Mouse (Mus musculus): ENCODE results near the gene Acp5.
"Not testable (repeated sequence)": the region's sequence is repeated elsewhere in the genome, so short reads cannot be mapped to it uniquely, and the experiment has no call there.

Gene Acp5

GRCm38 (mm10) chr9:22135644-22136390 is at the start of gene Acp5:
Gene Acp5 (minus strand): TSS chr9:22135711.
- peak; percentile 83 for DNase-seq (ENCODE audit: low read depth)

GRCm38 (mm10) chr9:22172318-22172717 is 36.8 kb upstream of the Acp5 start:
- DNase-seq (ENCODE audit: low read depth): no peak

GRCm38 (mm10) chr9:22169327-22169726 is 33.8 kb upstream of the Acp5 start:
- no peak for DNase-seq (ENCODE audit: low read depth)

GRCm38 (mm10) chr9:22167751-22168150 is 32.2 kb upstream of the Acp5 start:
- DNase-seq (ENCODE audit: low read depth): no peak

- no peak for DNase-seq (ENCODE audit: low read depth)
These were observed 31.2 kb upstream of the Acp5 start for GRCm38 (mm10) chr9:22166686-22167085.

GRCm38 (mm10) chr9:22165964-22166363 is 30.5 kb upstream of the Acp5 start:
- DNase-seq (ENCODE audit: low read depth): no peak

GRCm38 (mm10) chr9:22164711-22165668 is 29.5 kb upstream of the Acp5 start:
- no peak for DNase-seq (ENCODE audit: low read depth)

GRCm38 (mm10) chr9:22162912-22163311 is 27.4 kb upstream of the Acp5 start:
- no peak for DNase-seq (ENCODE audit: low read depth)

- no peak for DNase-seq (ENCODE audit: low read depth)
These were observed 26.8 kb upstream of the Acp5 start for GRCm38 (mm10) chr9:22162305-22162704.

- DNase-seq (ENCODE audit: low read depth): no peak
These were observed 25.8 kb upstream of the Acp5 start for GRCm38 (mm10) chr9:22161299-22161698.

- no peak for DNase-seq (ENCODE audit: low read depth)
These were observed 22.2 kb upstream of the Acp5 start for GRCm38 (mm10) chr9:22157516-22158265.

GRCm38 (mm10) chr9:22156497-22157245 is 21.2 kb upstream of the Acp5 start, which contains the start of gene Pigyl:
Gene Pigyl (plus strand): TSS chr9:22156846.
- peak; percentile 100 for DNase-seq (ENCODE audit: low read depth)

- peak; percentile 75 for DNase-seq (ENCODE audit: low read depth)
These were observed 20.1 kb upstream of the Acp5 start for GRCm38 (mm10) chr9:22155614-22156013.

GRCm38 (mm10) chr9:22153810-22154209 is 18.3 kb upstream of the Acp5 start:
- no peak for DNase-seq (ENCODE audit: low read depth)

GRCm38 (mm10) chr9:22150946-22151345 is 15.4 kb upstream of the Acp5 start:
- no peak for DNase-seq (ENCODE audit: low read depth)

GRCm38 (mm10) chr9:22150249-22150693 is 14.8 kb upstream of the Acp5 start:
- DNase-seq (ENCODE audit: low read depth): not testable (repeated sequence)

- DNase-seq (ENCODE audit: low read depth): no peak
These were observed 14.1 kb upstream of the Acp5 start for GRCm38 (mm10) chr9:22149426-22150248.

GRCm38 (mm10) chr9:22144304-22144965 is 8.9 kb upstream of the Acp5 start:
- DNase-seq (ENCODE audit: low read depth): no peak

- DNase-seq (ENCODE audit: low read depth): peak; percentile 85
These were observed 7.9 kb upstream of the Acp5 start for GRCm38 (mm10) chr9:22143108-22144037.
